ENCODE assay signal across 8 mouse cellular contexts in genomic region chr2:73059550-73060258, GRCm38 (mm10).
A peak's percentile ranks its signal among the peaks of the same experiment; 100 is the strongest.
DNase-seq lines count a peak whose midpoint lies in the region; ATAC-seq and TF ChIP-seq lines count a peak whose summit lies in the region.

No protein-coding gene starts in this region.

- ATAC-seq in activated CD4-positive, CD25-positive, alpha-beta regulatory T cell, adult 4 months = peak; percentile 38
- no peak; the same call in 1 of the 2 replicates for ATAC-seq in liver, embryonic 13.5 days (ENCODE audit: low read depth)

- peaks cover 31% of the 10 kb centered on the region for H3K4me1 ChIP-seq in liver, embryonic 13.5 days (replicated peaks)

- 27% methylated on average over 12 of the region's 12 CpGs for WGBS in liver, embryonic 13.5 days (ENCODE audit: insufficient replicate concordance)

- H3K9ac ChIP-seq in liver, embryonic 13.5 days = no peak overlapping the region

- H3K27me3 ChIP-seq in liver, embryonic 13.5 days = peaks cover 5% of the 10 kb centered on the region; the same call in 1 of the 2 replicates

- peak; percentile 61 to 80 for DNase-seq in heart, adult 18-20 months
- no peak for DNase-seq in heart, postnatal 25 days (ENCODE audit: low spot score)
- peak; percentile 35 for DNase-seq in 3T3-L1 (ENCODE audit: low read depth, low spot score)
- peak; percentile 62 for DNase-seq in gastrocnemius, adult 2 months
- DNase-seq in liver, embryonic 13.5 days = no peak
- peak; percentile 71 for DNase-seq in thymus, postnatal 14 days
- DNase-seq in adipocyte (ENCODE audit: low spot score) = no peak

- TF ChIP-seq CTCF in gastrocnemius, adult 2 months (IDR thresholded peaks at IDR 0.05) = peak; percentile 67

- H3K9me3 ChIP-seq in liver, embryonic 13.5 days (replicated peaks) = no peaks in the 10 kb centered on the region

- intact Hi-C loops in heart, postnatal 25 days (cut with DNase I) = loop anchor here (2.0 to 5.0 kb wide), 4 partner anchors 57 to 422 kb away; partner anchors contain the start of gene Sp3
- intact Hi-C loops in gastrocnemius, adult 2 months (cut with DNase I) = no loop called here

- peak overlapping the region; percentile 45 for H3K4me3 ChIP-seq in gastrocnemius, adult 2 months
- no peak overlapping the region for H3K4me3 ChIP-seq in liver, embryonic 13.5 days (replicated peaks)

- H3K4me2 ChIP-seq in liver, embryonic 13.5 days = no peak overlapping the region

- H3K36me3 ChIP-seq in liver, embryonic 13.5 days = no peaks in the 10 kb centered on the region

- no peak overlapping the region for H3K27ac ChIP-seq in gastrocnemius, adult 2 months
- 0 out of 2 replicates have a peak overlapping the region, but pooled peaks have one; percentile 16 for H3K27ac ChIP-seq in liver, embryonic 13.5 days

Comparison
In these comparisons a context has a peak if more than half of its experiments do, and no peak if none do; other contexts are left out.
1. DNase-seq: peak in heart, adult 18-20 months (2 of 2), 3T3-L1 (single experiment), gastrocnemius, adult 2 months (single experiment) and thymus, postnatal 14 days (single experiment); none in heart, postnatal 25 days (single experiment), liver, embryonic 13.5 days (single experiment) and adipocyte (single experiment).